Mouse (Mus musculus): Measurements from ENCODE around the gene Gemin4.

Gemin4 gene

GRCm38 (mm10) chr11:76217390-76217800 lies at the start of gene Gemin4, which contains the start of gene Dbil5:
TSS of gene Gemin4 (minus strand) at chr11:76217664.
TSS of gene Dbil5 (plus strand) at chr11:76217608.
- peak; percentile 97 for DNase-seq

DNA sequence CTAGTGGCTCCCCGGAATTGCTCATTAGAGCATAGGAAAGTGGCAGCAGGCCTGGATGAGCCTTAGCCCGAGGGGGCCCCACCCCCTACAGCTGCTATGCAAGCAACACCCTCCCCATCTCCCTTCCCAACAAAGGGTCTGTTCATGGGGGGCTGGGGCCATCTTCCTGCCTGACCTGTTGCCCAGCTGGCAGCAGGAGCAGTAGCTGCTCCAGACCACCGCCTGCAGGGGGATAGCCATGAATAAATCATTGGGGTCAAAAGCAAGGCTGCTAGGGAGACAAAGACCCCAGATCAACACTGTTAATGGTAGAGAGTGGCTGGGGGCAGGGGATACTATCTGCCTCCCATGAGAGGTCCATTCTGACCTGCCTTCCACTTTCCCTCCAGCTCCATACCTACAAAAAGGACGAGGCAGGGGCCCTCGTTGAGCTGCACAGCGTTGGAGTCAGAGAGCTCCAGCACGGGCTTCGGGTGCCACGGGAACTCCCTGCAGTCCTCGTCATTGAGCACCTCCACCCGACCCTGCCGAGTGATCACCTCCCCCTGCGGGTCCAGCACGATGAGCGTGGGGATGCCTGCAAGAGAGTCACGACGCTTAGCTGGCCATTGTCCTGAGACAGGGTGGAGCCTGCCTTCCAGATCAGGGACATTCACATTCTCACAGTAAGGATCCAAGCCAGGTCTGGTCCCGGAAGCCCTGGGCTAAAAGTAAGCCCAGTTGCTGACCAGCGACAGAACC lies 45.3 kb upstream of the Gemin4 start:
- DNase-seq = no peak

DNA sequence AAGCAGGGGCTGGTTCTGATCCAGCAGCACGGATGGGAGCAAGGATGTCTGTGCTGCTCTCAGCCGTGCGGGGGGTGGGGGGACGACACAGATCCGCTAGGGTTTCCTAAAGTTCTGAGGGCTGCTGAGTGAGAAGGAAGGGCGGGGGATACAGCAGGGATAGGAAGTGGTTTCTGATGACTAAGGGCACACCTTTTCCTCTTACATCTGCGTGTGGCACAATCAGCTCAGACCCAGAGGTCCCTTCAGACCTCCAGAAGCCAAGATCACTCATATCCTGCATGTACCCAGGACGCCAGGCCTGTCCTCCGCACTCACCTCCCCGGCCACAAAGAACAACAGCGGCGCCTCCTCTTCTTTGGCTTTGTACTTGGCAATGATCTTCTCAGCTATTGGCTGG lies 43.8 kb upstream of the Gemin4 start:
- no peak for DNase-seq

GRCm38 (mm10) chr11:76260208-76261050 lies 43.0 kb upstream of the Gemin4 start:
- DNase-seq = no peak

DNA sequence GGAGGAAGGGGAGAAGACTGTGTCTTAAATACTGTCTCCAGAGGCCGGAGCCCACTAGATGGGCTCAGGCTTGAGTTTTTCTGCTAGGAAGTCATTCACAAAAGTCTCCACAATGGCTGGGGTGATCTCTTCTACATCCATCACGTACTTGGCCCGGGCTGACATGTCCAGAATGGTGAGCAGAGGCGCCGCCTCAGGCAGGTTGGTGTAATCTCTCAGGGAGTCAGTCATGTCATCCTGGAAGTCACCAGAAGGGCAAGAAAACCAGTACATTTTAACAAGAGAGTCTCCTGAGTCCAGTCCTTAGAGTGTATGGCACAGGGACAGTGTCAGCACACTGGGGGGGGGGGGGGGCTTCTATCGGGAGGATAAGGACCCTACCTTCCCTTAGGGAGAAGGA lies 41.0 kb upstream of the Gemin4 start:
- DNase-seq = no peak

DNA sequence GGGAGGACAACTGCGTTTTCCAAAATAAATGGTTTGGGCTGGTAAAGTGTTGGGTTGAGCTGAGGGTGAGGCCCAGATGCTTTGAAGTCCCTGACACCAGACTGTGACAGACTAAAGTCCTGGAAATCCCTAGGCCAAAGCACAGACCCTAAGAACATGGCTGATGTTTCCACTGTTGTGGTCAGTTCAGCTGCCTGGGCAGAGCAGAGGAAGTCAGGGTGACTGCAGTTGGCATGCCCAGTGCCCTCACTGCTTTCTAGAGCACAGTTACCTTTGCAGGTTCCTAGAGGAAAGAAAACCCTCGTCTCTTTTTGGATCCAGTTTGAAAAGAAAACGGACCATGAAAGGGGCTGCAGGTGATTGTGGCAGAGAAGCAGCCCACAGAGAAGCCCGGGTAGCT lies 39.9 kb upstream of the Gemin4 start:
- DNase-seq = no peak

DNA sequence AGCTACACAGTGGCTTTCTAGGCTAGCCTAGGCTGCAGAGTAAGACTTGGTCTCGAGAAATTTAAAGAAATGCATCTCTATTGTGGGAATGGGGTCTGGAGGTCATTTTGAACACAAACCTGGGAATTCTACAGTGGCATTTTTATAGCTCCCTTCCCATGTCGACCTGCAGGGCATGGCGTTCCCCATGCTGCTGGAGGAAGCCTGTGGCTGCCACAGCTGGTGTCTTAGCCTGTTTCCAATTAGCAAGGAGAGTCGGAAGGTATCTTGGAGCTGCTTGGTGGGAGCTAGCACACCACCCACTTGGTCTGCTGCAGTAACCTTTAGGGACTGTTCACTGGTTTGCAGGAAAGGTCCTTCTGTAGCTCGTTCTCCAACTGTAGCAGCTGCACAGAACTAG lies 38.7 kb upstream of the Gemin4 start:
- no peak for DNase-seq

- DNase-seq = no peak
Measured at GRCm38 (mm10) chr11:76255431-76256001, 38.1 kb upstream of the Gemin4 start.

- no peak for DNase-seq
Measured at GRCm38 (mm10) chr11:76253918-76254264, 36.4 kb upstream of the Gemin4 start.

DNA sequence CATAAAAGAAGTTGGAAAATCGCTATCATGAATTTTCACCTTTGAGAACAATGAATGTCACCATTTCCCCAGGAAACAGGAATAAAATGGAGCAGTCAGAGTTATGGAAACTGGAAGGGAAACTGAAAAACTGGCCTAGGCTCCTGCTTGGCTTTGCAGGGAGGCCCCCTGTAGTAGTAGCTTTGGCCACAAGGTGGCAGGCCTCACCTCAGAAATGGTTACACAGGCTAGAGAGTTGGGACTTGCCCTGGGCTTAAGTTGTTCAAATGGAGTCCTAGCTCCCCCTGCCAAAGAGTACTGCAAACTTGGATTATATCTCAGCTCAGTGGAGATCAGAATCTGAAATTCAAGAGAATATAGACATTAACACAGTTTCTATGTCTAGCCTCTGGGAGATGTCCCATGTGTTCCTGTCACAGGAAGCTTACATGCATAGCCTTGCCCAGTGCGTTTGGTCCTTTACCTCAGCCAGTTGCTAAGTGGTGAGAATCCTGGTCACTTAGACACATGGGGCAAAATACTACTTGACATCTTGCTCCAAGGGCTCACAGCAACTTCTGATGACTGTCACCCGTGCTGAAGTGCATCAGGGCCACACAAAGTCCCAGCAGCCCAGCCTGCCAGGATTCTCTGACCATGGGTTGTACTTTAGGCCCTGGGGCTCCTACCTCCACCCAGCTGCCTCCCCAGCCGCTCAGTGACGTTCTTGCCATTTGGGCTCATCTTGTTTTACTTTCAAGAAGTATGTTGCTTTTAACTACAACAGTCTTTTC lies 35.9 kb upstream of the Gemin4 start:
- DNase-seq = peak; percentile 89

- no peak for DNase-seq
Measured at GRCm38 (mm10) chr11:76252036-76252435, 34.6 kb upstream of the Gemin4 start.

DNA sequence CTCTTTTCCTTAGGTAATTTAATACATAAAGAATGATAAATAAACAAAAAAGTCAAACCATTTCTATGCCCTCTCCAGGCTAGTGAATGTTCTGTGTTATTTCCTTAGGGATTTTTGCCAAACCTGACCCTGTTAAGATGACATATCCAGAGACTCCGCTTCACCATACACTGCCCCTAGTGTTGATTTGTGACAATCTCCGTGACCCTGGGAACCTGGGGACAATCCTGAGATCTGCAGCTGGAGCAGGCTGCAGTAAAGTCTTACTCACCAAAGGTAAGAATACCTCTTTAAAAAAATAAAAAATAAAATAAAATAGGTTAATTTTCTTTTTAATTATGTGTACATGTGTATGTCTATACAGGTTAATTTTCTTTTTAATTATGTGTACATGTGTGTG lies 29.8 kb upstream of the Gemin4 start:
- no peak for DNase-seq

DNA sequence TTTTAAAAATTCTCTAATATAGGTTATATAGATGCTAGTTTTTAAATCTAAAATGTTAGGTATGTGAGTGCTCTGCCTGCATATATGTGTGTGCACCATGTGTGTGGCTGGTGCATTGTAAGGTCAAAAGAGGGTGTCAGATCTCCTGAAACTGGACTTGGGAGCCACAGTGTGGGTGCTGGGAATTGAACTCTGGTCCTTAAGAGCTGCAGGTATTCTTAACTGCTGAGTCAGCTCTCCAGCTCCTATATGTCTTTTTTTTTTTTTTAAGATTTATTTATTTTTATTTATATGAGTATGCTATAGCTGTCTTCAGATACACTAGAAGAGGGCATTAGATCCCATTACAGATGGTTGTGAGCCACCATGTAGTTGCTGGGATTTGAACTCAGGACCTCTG lies 29.0 kb upstream of the Gemin4 start:
- no peak for DNase-seq

DNA sequence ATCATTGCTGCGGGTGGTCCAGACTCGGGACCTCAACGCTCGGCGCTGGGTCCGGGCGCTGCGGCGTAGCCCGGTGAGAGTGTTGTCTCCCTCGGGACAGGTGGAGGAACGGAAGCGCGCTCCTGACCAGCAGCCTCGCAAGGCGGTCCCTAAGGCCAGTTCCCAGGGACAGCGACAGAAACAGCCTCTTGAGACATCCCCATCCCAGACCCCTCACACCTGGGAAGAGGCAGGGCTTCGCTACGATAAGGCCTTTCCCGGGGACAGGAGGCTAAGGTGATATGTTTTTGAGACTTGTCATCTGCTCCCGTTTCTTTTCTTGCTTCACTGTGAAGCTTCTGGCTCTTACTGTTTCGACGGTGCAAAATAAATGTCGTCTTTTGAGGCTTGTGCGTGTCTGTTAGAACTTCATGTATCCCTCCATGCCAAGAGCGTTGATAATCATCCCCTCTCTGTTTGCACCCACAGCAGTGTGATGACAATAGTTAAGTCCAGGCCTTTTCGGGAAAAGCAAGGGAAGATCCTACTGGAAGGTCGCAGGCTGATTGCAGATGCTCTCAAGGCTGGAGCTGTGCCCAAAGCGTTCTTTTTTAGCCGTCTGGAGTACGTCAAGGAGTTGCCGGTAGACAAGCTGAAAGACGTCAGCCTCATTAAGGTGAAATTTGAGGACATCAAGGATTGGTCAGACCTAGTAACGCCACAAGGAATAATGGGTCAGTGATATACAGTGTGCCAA lies 26.5 kb upstream of the Gemin4 start:
- no peak for DNase-seq

GRCm38 (mm10) chr11:76242901-76243810 lies 25.7 kb upstream of the Gemin4 start, which contains the start of the genes Mrm3 and Glod4:
TSS of gene Mrm3 (plus strand) at chr11:76243715.
TSS of gene Glod4 (minus strand) at chr11:76243725.
- peak; percentile 95 for DNase-seq

- no peak for DNase-seq
Measured at GRCm38 (mm10) chr11:76239750-76240149, 22.3 kb upstream of the Gemin4 start.

GRCm38 (mm10) chr11:76236136-76236535 lies 18.7 kb upstream of the Gemin4 start:
- no peak for DNase-seq

GRCm38 (mm10) chr11:76225051-76225450 lies 7.6 kb upstream of the Gemin4 start:
- no peak for DNase-seq

- no peak for DNase-seq
Measured at GRCm38 (mm10) chr11:76224631-76225030, 7.2 kb upstream of the Gemin4 start.

GRCm38 (mm10) chr11:76216681-76217389 lies 629 bp downstream of the Gemin4 start:
- DNase-seq = peak; percentile 43
